Mouse (Mus musculus) cerebellum, adult (tissue): ENCODE measurements at regions not wholly inside any gene's neighbourhood (a gene's known extent, or its start where the extent isn't known, plus 50 kb on each side); places are given as distances from the start of the nearest gene placed in this dataset.

Experiments
- ATAC-seq: cut with Nextera tagmentation; 2 replicates; pipeline ENCODE4 v1.9.2; 2017; ENCODE audit warnings: mild to moderate bottlenecking, moderate library complexity, mixed read lengths; ENCODE audit not compliant: insufficient number of reproducible peaks, low FRiP score, low TSS enrichment

- no peak for ATAC-seq
Measured at GRCm38 (mm10) chr9:23535872-23536271, 313.0 kb downstream of the Bmper start.

DNA sequence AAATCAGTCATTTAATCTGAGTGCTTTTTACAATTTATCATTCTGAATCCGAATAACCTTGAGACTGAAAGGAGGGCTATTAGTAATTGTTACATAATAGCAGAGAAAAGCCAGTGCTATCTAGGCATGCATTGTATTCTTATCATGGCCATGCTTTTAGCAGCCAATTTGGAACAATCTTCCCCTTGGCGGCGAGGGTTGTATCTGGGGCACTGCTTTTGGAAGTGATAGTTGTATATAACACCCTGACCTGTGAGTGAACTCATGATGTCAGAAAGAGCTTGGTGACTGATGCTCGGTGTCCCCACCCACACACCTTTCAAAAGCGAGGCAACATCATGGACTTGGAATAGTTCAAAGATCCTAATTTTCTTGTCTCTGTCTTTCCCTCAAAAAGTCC, 315.2 kb downstream of the Bmper start:
- ATAC-seq: no peak

DNA sequence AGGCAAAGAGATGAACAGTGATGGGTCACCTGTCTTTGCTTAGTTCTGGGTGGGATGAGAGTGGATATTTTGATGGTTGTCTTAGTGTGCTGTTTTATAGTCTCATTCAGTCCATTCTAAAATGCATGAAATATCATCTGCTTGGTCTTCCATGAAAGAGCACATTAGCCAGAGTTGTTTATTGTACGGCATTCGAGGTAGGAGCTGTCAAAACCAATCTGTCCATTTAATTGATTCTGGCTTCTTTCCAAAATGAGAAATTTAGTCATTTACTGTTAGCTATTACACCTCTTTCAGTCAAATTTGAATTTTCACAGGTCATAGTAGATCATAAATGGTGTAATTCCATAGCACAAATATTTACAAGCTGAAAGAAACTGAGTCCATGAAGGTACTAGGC, 328.8 kb downstream of the Bmper start:
- ATAC-seq: no peak

DNA sequence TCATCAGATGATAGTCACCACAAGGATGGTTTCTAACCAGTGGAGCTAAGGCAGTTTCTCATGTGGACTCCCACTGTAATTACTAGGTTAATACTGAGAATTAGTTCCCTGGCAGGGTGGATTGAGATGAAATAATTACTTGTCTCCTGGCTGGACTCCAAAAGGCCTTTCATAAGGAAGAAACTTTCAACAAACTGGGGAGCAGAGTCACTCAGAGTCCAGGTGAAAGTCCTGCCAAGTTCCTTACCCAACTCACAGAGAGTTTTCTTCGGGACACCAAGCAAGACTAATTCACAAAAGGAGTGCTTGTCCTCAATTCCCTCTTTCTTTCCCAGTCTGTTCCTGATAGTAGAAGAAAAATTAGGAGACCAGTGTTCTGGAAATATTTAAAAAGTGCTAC, 330.9 kb downstream of the Bmper start:
- no peak for ATAC-seq

DNA sequence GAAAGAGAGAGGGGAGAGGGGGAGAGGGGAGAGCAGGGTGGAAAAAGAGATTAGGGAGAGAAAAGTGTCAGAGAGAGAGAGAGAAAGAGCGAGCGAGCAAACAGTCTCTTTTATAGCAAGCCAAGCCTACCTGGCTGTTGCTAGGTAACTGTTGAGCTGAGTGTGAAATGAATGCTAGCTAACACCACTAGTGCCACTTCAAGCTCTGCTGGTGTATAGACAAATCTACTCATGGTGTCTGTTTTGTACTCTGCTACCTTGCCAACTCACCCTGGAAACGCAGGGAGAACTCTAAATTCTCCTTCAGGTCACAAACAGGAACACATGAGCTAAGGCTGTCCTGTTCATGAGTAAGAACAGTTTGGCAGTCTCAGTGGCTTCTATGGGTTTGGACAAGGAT, 334.7 kb downstream of the Bmper start:
- ATAC-seq: no peak

GRCm38 (mm10) chr9:23561924-23562323, 339.0 kb downstream of the Bmper start:
- no peak for ATAC-seq

- ATAC-seq: no peak
Measured at GRCm38 (mm10) chr9:23567081-23567480, 344.2 kb downstream of the Bmper start.

GRCm38 (mm10) chr9:23570150-23570549, 347.3 kb downstream of the Bmper start:
- ATAC-seq: no peak

DNA sequence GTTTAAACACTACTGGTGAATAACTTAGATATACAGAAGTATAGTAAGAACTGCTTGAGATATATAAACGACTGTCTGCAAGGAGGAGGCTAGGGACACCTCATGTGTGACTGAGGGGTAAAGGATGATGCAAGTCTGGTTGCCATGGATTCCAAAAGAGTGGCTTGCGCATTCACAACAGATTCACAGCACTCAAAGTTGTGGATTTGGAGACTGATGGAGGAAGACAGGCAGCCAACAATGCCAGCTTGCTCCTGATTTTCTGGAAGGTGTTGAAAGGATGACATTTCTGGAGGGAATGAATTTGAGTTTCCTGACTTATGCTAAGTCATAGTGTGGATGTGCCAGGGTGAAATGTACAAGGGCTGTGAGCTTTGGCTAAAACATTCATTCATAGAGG, 353.4 kb downstream of the Bmper start:
- ATAC-seq: no peak

DNA sequence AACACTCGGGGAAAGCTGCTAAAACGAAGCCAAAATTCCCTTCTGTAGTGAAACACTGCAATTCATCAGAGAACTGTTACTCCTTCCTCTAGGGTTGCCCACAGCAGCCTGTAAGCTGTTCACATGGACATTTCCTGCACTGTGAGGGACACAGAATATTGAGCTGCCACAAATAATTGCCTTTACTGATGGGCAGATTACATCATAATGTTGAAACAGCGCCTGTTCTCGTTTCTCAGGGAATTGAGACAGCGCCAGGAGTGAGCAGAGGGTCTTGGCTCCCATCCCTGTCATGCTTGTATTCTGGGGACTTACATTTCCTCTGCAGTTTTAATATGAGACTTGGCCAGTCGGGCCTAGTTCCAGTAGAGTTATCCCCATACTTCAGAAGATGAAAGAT, 357.3 kb downstream of the Bmper start:
- no peak for ATAC-seq

GRCm38 (mm10) chr9:23581039-23581606, 358.2 kb downstream of the Bmper start:
- peak; percentile 89 for ATAC-seq

- ATAC-seq: no peak
Measured at GRCm38 (mm10) chr9:23584561-23584960, 361.7 kb downstream of the Bmper start.

- no peak for ATAC-seq
Measured at GRCm38 (mm10) chr9:23589024-23589423, 366.1 kb downstream of the Bmper start.

DNA sequence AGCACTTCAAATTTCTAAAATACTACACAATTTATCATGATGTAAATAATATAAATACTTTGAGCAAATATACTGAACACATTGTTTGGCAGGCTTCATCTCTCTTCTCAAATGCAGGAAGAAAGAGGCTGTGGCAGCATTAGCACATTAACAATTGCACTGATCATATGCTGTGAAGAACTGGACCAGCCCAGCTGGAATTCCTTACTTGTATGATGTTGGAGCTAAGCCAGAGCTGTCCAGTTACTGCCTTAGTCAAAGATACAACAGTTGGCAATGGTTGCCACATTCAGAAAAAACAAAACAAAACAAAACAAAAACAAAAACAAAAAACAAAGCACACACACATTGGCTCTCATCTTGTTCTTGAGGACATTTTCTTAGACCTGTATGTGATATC, 369.0 kb downstream of the Bmper start:
- ATAC-seq: no peak

DNA sequence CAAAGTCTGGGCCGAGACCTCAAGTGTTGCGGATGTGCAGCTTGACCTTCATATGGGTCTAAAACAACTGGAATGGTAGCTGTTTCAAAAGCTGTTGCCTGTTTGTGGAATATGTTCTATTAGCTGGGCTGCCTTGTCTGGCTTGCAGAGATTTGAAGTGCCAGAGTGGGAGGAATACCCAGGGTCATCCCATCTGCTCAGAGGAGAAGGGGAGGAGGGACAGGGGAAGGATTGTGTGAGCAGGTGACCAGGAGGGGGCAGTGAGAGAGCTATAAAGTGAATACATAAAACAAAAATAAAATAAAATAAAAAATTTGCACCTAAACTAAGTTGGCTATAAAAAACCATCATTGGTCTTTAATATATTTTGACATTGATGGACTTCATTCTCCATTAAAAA, 377.7 kb downstream of the Bmper start:
- ATAC-seq: no peak
